Mouse (Mus musculus) midbrain, embryonic 16.5 days (tissue): ENCODE results near the gene Cc2d1b. TPM values are rescaled to one million over a fixed set of nuclear protein-coding genes. Genes with fewer than 3 reads are reported as not detected.

Source experiments
- ATAC-seq: fragments of 200-750 bp; cut with Nextera tagmentation; 2 replicates; pipeline ENCODE4 v1.8.0; 2017; ENCODE audit warnings: moderate TSS enrichment
- H3K27ac ChIP-seq: fragments of 300-500 bp; sonication (generic); 2 replicates; pipeline ENCODE4 v1.5.1; 2014; ENCODE audit warnings: mild to moderate bottlenecking, low read length, mixed read lengths
- H3K27me3 ChIP-seq: fragments of 300-500 bp; sonication (generic); 2 replicates; pipeline ENCODE4 v1.6.1; 2014; ENCODE audit warnings: low read depth, low read length, mixed read lengths; ENCODE audit not compliant: control insufficient read depth, insufficient read depth
- H3K36me3 ChIP-seq: fragments of 300-500 bp; sonication (generic); 2 replicates; pipeline ENCODE4 v1.6.1; 2014; ENCODE audit warnings: mild to moderate bottlenecking, low read length, moderate library complexity, mixed read lengths; ENCODE audit not compliant: control insufficient read depth, insufficient read depth
- H3K4me1 ChIP-seq: fragments of 300-500 bp; sonication (generic); 2 replicates; pipeline ENCODE4 v1.6.1; 2014; ENCODE audit warnings: mild to moderate bottlenecking, low read length, mixed read lengths; ENCODE audit not compliant: control insufficient read depth, insufficient read depth
- H3K4me2 ChIP-seq: fragments of 300-500 bp; sonication (generic); 2 replicates; pipeline ENCODE4 v1.6.1; 2014; ENCODE audit warnings: mild to moderate bottlenecking, low read length, mixed read lengths
- H3K4me3 ChIP-seq: fragments of 300-500 bp; sonication (generic); 2 replicates; pipeline ENCODE4 v1.5.1; 2014; ENCODE audit warnings: low read depth, mild to moderate bottlenecking, low read length, moderate library complexity, mixed read lengths
- H3K9ac ChIP-seq: fragments of 300-500 bp; sonication (generic); 2 replicates; pipeline ENCODE4 v1.6.1; 2014; ENCODE audit warnings: low read depth, low read length, mixed read lengths
- H3K9me3 ChIP-seq: fragments of 300-500 bp; sonication (generic); replicated peaks from 2 replicates; pipeline ENCODE4 v1.6.1; 2014; ENCODE audit warnings: mild to moderate bottlenecking, low read length, mixed read lengths; ENCODE audit not compliant: control insufficient read depth, poor library complexity, severe bottlenecking
- WGBS: fragments of 180-500 bp; shearing (Covaris S2); extraction: QIAGEN DNeasy Blood & Tissue Kit; methylation state at CpG from one replicate; pipeline ENCODE4 v1.1.7; 2014; 5-methylcytosine and 5-hydroxymethylcytosine counted together
- polyA plus RNA-seq: library from polyadenylated mRNA; unstranded; fragments of >200 nt; fragmentation: Nextera tagmentation; extraction: Ambion mirVana; gene quantifications from 2 replicates; pipeline ENCODE4 v1.2.1, GENCODE M21; 2015

Gene Cc2d1b
- polyA plus RNA-seq, 1 experiment from 2014 or later, result 19.3 TPM

DNA sequence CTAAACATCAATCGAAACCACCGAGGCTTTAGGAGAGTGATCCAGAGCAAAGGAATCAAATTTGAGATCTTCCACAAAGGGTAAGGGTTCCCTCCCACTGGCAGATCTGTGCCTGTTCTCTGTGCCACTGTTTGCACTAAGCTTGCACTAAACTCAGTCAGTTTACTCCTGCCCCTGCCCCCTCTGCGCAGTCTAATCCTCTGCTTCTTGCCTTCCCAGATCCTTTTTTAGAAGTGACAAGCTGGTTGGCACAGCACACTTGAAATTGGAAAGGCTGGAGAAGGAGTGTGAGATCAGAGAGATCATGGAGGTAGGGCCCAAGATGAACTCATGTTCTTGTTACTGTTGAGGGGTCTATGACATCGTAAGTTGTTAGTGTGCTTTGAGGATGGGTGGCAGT lies 11.9 kb downstream of the Cc2d1b start:
- 95% methylated on average over 4 of the region's 4 CpGs for WGBS
- H3K27ac ChIP-seq, result no peak overlapping the region
- no peaks in the 10 kb centered on the region for H3K27me3 ChIP-seq
- no peak overlapping the region for H3K9ac ChIP-seq
- no peaks in the 10 kb centered on the region for H3K4me1 ChIP-seq
- H3K4me2 ChIP-seq, result no peak overlapping the region
- H3K36me3 ChIP-seq, result peaks cover 25% of the 10 kb centered on the region
- no peak overlapping the region for H3K4me3 ChIP-seq
- no peak for ATAC-seq
- no peaks in the 10 kb centered on the region for H3K9me3 ChIP-seq

DNA sequence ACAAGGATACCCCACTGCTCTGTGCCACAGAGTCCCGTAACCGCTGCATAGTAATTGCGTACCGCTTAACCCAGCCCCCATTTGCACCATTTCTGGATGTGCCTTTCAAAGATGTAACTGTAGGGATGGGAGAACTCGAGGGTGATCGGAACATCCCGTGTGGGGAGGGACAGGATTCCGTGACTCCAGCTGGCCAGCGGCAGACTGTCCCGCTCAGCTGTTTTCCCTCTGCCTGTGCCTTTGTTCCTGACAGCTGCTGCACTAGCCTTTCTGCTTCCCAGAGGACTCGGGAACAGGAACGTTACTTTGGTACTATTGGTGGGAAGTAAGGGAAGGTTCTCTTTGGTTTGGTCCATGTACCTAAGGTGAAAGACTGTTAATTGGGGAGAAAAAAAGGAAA lies 14.0 kb downstream of the Cc2d1b start:
- no peaks in the 10 kb centered on the region for H3K27me3 ChIP-seq
- H3K4me2 ChIP-seq, result no peak overlapping the region
- no peaks in the 10 kb centered on the region for H3K9me3 ChIP-seq
- no peaks in the 10 kb centered on the region for H3K4me1 ChIP-seq
- ATAC-seq, result no peak
- peaks cover 26% of the 10 kb centered on the region for H3K36me3 ChIP-seq
- 73% methylated on average over 12 of the region's 12 CpGs for WGBS
- H3K4me3 ChIP-seq, result no peak overlapping the region
- no peak overlapping the region for H3K27ac ChIP-seq
- H3K9ac ChIP-seq, result no peak overlapping the region

DNA sequence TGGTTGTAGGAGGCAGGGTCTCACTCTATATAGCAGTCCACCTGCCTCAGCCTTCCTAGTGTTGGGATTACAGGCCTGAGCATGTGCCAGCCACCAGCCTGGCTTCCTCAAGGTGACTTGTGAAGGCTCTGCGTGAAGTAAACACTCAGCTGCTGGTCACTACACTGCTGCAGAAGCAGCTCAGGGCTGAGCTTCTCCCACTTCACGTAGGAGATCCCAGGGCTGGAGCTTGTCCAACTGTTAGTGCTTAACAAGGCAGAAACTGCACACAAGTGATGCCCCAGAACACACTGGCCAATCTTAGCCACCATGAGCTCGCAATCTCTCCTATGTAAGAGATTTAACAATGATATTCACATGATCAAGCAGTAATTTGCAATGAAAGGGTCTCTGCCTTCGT lies 15.0 kb downstream of the Cc2d1b start:
- Histone ChIP-seq H3K4me1 (no peaks in the 10 kb centered on the region), H3K4me2 (no peak overlapping the region), H3K9ac (no peak overlapping the region), H3K27ac (no peak overlapping the region), H3K27me3 (no peaks in the 10 kb centered on the region), H3K4me3 (no peak overlapping the region), H3K36me3 (peaks cover 18% of the 10 kb centered on the region), H3K9me3 (no peaks in the 10 kb centered on the region)
- 58% methylated on average over 4 of the region's 4 CpGs for WGBS
- no peak for ATAC-seq

DNA sequence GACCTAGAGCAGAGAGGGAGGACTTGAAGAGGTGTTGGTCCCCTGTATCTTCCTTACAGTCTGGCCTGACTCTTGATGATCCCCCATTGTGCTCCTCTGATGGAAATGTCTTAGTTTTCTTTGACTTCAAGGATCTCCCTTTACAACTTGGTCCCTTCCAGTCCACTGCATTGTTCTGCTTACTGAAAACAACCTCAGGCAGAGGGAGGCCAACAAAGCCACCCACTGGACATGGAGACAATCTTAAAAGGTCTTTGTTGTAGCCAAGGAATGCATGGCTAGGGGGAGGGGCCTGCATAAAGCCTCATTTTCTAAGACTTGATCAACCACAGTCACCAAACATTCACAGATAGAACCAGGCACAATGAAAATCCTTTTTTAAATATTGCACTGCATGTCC lies 15.4 kb downstream of the Cc2d1b start:
- Histone ChIP-seq H3K4me2 (no peak overlapping the region), H3K36me3 (peaks cover 16% of the 10 kb centered on the region), H3K9me3 (no peaks in the 10 kb centered on the region), H3K27me3 (no peaks in the 10 kb centered on the region), H3K4me1 (no peaks in the 10 kb centered on the region), H3K9ac (no peak overlapping the region), H3K4me3 (no peak overlapping the region), H3K27ac (no peak overlapping the region)
- ATAC-seq, result no peak

DNA sequence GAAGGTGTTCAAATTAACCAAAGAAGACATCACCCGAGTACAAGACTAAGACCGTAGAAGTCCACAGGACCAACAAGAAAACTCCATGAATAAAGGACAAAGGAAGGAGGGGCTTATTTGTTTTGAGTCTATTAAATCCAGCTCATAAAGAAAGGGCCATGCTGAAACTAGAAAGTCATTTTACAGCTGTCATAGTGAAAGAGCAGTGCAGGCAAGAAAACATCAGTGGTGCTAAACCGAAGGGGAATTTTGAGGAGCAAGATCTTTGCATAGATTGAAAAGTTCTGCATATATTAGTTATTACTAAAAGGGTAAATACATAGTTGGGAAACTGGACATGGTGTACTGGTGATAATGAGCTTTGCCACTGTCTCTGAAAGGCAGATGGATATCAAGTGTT lies 18.0 kb downstream of the Cc2d1b start:
- 84% methylated on average over 3 of the region's 3 CpGs for WGBS
- Histone ChIP-seq H3K4me3 (no peak overlapping the region), H3K4me1 (no peaks in the 10 kb centered on the region), H3K36me3 (peaks cover 20% of the 10 kb centered on the region), H3K9me3 (no peaks in the 10 kb centered on the region), H3K4me2 (no peak overlapping the region), H3K27ac (no peak overlapping the region), H3K27me3 (no peaks in the 10 kb centered on the region), H3K9ac (no peak overlapping the region)
- no peak for ATAC-seq

DNA sequence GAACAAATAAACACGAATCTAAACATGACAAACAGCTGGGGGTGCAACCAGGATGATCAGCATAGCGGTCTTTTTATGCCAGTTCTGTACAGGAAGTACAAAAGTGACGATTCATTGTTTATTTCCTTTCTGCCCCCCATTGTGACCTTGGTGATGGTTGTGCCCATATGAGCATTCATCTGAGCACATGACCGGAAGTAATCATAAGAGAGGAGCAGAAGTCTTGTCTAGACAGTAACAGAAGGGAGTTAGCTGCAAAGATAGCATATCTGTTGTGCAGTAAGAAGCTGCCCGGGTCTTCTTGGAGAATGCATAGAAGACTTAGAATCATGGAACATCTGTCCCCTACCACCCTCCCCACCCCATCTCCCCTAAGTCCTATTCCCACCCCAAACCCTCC lies 19.0 kb downstream of the Cc2d1b start:
- H3K4me3 ChIP-seq, result no peak overlapping the region
- H3K9ac ChIP-seq, result no peak overlapping the region
- ATAC-seq, result no peak
- H3K27ac ChIP-seq, result no peak overlapping the region
- no peak overlapping the region for H3K4me2 ChIP-seq
- no peaks in the 10 kb centered on the region for H3K27me3 ChIP-seq
- peaks cover 20% of the 10 kb centered on the region for H3K36me3 ChIP-seq
- 82% methylated on average over 5 of the region's 5 CpGs for WGBS
- H3K9me3 ChIP-seq, result no peaks in the 10 kb centered on the region
- no peaks in the 10 kb centered on the region for H3K4me1 ChIP-seq

DNA sequence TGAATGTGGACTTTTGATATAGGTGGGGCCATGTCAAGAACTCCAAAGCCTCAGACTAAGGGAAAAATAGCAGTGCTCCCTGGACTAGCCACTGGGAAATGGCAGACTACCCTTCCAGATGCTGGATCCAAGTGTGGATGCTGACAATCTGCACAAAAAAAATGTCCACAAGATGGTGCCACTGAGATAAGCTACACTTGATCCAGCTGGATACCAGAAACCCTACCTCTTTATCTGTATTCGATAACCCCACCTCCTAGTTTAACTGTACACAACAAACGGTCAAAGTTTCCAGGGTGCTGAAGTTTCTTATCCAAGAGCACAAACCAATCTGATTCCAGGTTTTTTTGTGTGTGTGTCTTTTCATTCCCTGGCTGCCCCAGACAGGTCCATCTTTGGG lies 44.7 kb downstream of the Cc2d1b start:
- no peak overlapping the region for H3K9ac ChIP-seq
- no peak overlapping the region for H3K27ac ChIP-seq
- H3K36me3 ChIP-seq, result peaks cover 12% of the 10 kb centered on the region; the same call in 1 of the 2 replicates
- H3K4me2 ChIP-seq, result no peak overlapping the region
- ATAC-seq, result no peak
- no peaks in the 10 kb centered on the region for H3K4me1 ChIP-seq
- no peaks in the 10 kb centered on the region for H3K9me3 ChIP-seq
- H3K27me3 ChIP-seq, result no peaks in the 10 kb centered on the region
- 80% methylated on average over 2 of the region's 2 CpGs for WGBS
- no peak overlapping the region for H3K4me3 ChIP-seq

Other genes with a start within 250 kb of the Cc2d1b start
- gene Shisal2a, start 236.6 kb upstream of the Cc2d1b start, polyA plus RNA-seq, result 6.8 and 6.9 TPM in 2 replicates
- gene Gpx7, start 213.0 kb upstream of the Cc2d1b start, polyA plus RNA-seq, result 26.5 and 26.9 TPM in 2 replicates
- 50.9 and 58.4 TPM in 2 replicates for gene Tut4, start 160.5 kb upstream of the Cc2d1b start, polyA plus RNA-seq
- gene Prpf38a, start 40.6 kb upstream of the Cc2d1b start, polyA plus RNA-seq, result 78.0 and 79.8 TPM in 2 replicates
- gene Orc1, start 40.5 kb upstream of the Cc2d1b start, polyA plus RNA-seq, result 1.2 and 1.6 TPM in 2 replicates
- 0.75 and 1.1 TPM in 2 replicates for gene 3110021N24Rik, start 99.7 kb downstream of the Cc2d1b start, polyA plus RNA-seq
- gene Zfyve9, start 160.9 kb downstream of the Cc2d1b start, polyA plus RNA-seq, result 5.7 and 6.3 TPM in 2 replicates
- gene Btf3l4, start 213.7 kb downstream of the Cc2d1b start, polyA plus RNA-seq, result 177 and 189 TPM in 2 replicates
- 66.3 and 69.0 TPM in 2 replicates for gene Txndc12, start 214.7 kb downstream of the Cc2d1b start, polyA plus RNA-seq
- 22.4 and 23.6 TPM in 2 replicates for gene Kti12, start 227.8 kb downstream of the Cc2d1b start, polyA plus RNA-seq
- 0.79 and 1.1 TPM in 2 replicates for gene A730015C16Rik, start 228.7 kb downstream of the Cc2d1b start, polyA plus RNA-seq